Mouse (Mus musculus): ENCODE data around the gene Hint1. TPM values are rescaled to one million over a fixed set of nuclear protein-coding genes. Genes with fewer than 3 reads are reported as not detected.

Gene Hint1
- total RNA-seq, 2 experiments from 2014 or later, result 276 TPM

DNA sequence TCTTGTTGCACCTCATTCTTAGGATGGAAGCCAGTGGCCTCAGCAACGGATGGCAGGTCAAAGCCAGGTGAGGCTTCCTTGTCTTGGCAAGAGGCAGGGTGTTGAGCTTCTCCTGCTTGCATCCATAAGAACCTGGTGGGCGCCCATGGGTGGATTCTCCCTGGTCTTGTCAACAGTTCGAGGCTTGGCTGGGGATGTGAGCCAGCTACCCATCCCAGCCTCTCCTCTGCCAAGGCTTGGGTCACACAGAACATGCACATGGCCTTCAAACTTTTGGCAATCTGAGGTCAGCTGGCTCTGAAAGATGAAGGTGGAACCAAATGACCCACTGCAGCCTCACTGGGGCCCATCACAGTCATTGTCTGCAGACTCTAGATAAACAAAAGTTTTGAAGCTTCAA lies 45.0 kb downstream of the Hint1 start:
- DNase-seq (ENCODE audit: low spot score in 2 of 2), result no peak
- intact Hi-C loops (cut with DNase I), result no loop called here

DNA sequence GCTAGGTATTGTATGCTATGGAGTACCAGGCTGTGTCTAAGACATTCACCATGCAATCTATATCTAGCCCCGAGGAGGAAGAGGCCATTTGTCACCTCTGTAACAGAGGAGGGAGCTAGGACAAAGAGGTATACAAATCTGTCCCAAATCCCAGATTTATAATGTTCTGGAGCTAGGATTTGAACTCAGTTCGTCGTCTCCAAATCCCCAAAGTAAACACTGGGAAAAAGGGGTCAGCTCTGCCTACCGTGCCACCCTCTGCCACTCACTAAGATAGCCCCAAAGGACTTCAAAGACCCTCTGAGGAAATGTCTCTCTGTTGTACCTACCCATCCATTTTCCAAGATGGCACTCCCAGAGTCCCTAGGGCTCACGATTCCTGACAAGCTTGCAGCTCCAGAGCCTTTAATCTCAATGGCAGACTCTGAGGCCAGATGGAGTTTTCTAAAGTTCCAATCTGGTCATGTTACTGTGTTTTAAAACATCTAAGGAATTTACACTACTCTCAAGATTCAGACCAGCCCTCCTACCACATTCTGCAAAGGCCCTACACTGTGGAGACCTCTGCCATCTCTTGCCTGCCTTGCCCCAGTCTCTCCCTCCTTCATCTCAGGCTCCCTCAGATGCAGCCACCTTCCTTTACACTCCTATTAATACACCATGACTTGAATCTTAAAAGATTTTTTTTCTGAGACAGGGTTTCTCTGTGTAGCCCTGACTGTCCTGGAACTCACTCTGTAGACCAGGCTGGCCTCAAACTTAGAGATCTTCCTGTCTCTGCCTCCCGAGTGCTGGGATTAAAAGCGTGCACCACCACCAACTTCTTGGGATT lies 45.7 kb downstream of the Hint1 start:
- intact Hi-C loops (cut with DNase I), result no loop called here
- DNase-seq (ENCODE audit: low spot score in 2 of 2), result no peak

GRCm38 (mm10) chr11:54912503-54913316 lies 46.5 kb downstream of the Hint1 start:
- intact Hi-C loops (cut with DNase I), result no loop called here
- DNase-seq (ENCODE audit: low spot score in 2 of 2), result no peak

DNA sequence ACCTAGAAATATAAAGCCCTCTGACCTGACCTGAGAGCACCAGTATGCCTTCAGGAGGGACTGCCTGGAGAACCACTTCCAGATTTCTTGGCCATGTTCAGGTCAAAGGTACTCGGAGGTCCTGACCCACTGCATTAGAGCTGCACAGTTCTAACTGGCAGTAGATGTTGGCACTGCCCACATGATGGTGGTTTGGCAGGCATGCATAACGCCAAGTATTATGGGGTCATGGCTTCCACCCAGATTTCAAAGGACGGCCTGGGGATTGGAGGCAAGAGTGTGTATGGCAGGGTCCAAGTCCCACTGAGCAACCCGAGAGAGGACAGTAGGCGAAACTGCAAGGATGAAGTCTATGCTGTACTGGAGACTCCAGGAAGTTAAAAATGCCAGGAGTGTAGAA lies 47.7 kb downstream of the Hint1 start:
- intact Hi-C loops (cut with DNase I), result no loop called here
- no peak for DNase-seq (ENCODE audit: low spot score in 2 of 2)

GRCm38 (mm10) chr11:54917461-54917860 lies 51.3 kb downstream of the Hint1 start:
- no peak for DNase-seq (ENCODE audit: low spot score in 2 of 2)

DNA sequence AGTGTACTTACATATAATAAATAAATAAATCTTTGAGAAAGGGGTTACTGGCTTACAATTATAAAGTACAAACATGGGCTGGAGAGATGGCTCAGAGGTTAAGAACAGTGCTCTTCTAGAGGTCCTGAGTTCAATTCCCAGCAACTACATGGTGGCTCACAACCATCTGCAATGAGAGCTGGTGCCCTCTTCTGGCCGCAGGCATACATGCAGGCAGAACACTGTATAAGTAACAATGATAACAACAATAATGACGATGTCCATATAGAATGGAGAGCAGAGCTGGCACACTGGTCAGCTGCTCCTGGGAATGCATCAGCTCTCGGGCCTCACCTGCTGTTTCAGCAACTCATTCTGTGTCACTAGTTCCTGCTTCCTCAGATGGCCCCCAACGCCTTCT lies 52.1 kb downstream of the Hint1 start:
- intact Hi-C loops (cut with DNase I), result no loop called here
- no peak for DNase-seq (ENCODE audit: low spot score in 2 of 2)

More at GRCm38 (mm10) chr11:54917461-54917860, 51.3 kb downstream of the Hint1 start:
- intact Hi-C loops (cut with DNase I), result no loop called here

Other genes starting within 250 kb of the Hint1 start
- 100 to 1,000 TPM; 175 to 185 TPM for gene Cdc42se2, start 78.7 kb upstream of the Hint1 start, total RNA-seq (2021)
- 10 to 100 TPM; 19.5 to 25.9 TPM for gene Lyrm7, start 5.5 kb upstream of the Hint1 start, total RNA-seq (2021)
- 10 to 100 TPM in 1 of 2 experiments, 1 to 10 TPM in 1; 8.3 to 10.7 TPM for gene Gpx3, start 36.1 kb downstream of the Hint1 start, total RNA-seq (2021)
- 10 to 100 TPM; 32.4 to 35.0 TPM for gene Tnip1, start 96.5 kb downstream of the Hint1 start, total RNA-seq (2021)
- 10 to 100 TPM; 84.5 to 90.8 TPM for gene Anxa6, start 167.1 kb downstream of the Hint1 start, total RNA-seq (2021)
- under 1 TPM; 0.27 to 0.55 TPM for gene Ccdc69, start 211.7 kb downstream of the Hint1 start, total RNA-seq (2021)
- 10 to 100 TPM; 48.6 to 49.2 TPM for gene Gm2a, start 231.7 kb downstream of the Hint1 start, total RNA-seq (2021)

Data from left cerebral cortex, postnatal 14 days (tissue).